Mouse (Mus musculus) heart, adult 18-20 months (tissue): ENCODE data around the gene Tmem265. TPM values are rescaled to one million over a fixed set of nuclear protein-coding genes. Genes with fewer than 3 reads are reported as not detected.
A peak's percentile ranks its signal among the peaks of the same experiment; 100 is the strongest.

ENCODE experiments used
- DNase-seq, 2 experiments: peaks; one replicate each; pipeline ENCODE4 v3.0.0; 2021 to 2022; ENCODE audit warnings: mixed read lengths in 1 of 2
- total RNA-seq, 2 experiments: library from RNA; stranded (reverse); gene quantifications; 2 replicates each; pipeline ENCODE4 v1.2.3; 2021

Tmem265 gene
- total RNA-seq, 2 experiments from 2014 or later = not detected

DNA sequence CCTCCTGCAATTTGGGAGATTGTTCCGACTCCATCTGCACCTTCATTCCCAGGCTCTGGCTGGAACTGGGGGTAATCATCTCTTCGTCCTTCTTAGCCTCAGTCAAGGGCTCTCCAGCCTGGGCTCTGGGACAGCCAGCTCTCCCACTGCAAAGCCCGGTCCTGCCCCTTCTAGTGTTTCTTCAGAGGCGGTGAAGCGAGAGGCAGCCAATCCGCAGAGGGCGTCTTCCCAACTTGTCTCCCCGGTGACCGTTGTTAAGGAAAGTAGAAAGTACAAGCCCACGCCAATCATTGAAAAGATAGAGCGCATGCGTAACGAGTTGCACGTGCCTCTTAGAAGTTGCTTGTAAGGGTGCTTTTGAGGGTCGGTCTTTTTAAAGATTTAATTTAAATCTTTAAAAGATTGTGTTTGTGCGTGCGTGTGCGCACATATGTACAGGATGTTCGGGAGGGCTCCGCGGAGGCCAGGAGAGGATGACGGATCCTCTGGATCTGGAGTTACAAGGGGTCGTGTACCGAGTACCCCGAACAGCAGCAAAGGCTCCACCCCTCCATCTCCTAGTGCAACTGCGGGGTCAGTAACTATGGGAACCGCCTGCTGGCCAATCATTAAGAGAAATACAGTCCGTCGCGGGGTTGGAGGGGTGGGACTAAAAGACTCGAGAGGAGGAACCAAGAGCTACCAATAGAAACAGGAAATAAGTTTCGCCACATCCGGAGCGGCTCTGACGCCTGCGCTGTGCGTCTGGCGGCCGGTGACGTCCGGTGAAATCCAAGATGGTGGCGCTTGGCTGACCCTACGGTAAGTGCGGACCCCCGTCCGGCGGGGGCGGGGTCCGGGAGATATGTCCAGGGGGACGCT is 27.1 kb downstream of the Tmem265 start, which contains the start of the genes Ccdc189 and Rnf40:
Ccdc189 (minus strand) TSS at position 585 of the 861 bp plus-strand sequence.
Rnf40 (plus strand) TSS at position 757 of the 861 bp plus-strand sequence.
- DNase-seq = peak; percentile 94 to 98

DNA sequence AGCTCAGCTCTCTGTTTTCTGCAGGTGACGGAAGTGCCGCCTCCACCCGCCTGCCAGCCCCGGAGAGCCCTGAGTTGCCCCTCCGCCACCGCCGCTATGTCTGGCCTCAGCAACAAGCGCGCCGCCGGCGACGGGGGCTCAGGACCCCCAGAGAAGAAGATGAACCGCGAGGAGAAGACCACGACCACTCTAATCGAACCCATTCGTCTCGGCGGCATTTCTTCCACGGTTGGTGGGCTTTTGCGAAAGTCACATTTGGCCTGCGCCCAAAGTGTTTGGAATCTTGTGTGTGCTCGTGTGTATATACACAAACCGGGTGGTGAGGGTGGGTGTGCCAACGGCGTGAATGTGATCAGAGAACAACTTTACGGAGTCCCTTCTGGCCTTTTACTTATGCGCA is 27.7 kb downstream of the Tmem265 start:
- no peak for DNase-seq

DNA sequence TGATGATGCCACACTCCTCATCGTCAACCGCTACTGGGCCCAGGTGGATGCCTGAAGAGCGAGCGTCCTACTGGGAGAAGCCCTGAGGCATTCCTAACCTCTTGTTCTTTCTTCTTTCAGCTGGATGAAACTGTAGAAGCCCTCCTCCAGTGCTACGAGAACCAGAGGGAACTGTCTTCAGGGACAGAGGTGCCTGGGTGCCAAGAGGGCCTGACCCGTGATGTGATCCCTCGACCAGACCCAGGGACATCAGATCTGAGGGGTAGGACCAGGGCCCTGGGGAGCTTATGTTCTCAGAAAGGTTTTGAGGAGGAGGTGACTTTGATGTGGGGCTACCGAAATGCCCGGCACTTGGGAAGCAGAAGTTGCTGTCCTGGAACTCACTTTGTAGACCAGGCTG is 28.4 kb downstream of the Tmem265 start:
- DNase-seq = no peak

DNA sequence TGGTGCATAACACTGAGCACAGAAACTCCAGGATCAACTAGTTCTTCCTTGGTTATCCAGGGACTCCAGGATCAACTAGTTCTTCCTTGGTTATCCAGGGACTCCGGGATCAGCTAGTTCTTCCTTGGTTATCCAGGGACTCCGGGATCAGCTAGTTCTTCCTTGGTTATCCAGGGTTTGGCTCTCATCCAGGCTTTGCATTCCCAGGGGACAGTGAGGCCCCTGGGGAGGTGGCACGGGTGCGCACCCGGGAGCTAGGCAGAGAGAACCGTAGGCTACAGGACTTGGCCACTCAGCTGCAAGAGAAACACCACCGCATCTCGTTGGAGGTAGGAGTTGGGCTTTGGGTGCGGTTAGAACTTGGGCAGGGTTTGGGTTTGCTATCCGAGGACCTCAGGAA is 29.9 kb downstream of the Tmem265 start:
- no peak for DNase-seq

DNA sequence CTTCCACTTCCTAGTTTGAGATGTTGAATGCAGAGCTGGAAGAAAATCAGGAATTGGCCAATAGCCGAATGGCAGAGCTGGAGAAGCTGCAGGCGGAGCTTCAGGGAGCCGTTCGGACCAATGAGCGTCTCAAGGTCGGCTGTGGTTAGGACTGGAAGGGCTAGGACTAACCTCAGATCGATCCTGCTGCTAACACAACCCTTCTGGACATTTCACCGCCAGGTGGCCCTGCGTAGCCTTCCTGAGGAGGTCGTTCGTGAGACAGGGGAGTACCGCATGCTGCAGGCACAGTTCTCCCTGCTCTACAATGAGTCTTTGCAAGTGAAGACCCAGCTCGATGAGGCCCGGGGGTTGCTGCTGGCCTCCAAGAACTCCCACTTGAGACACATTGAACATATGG is 31.4 kb downstream of the Tmem265 start:
- DNase-seq = no peak

DNA sequence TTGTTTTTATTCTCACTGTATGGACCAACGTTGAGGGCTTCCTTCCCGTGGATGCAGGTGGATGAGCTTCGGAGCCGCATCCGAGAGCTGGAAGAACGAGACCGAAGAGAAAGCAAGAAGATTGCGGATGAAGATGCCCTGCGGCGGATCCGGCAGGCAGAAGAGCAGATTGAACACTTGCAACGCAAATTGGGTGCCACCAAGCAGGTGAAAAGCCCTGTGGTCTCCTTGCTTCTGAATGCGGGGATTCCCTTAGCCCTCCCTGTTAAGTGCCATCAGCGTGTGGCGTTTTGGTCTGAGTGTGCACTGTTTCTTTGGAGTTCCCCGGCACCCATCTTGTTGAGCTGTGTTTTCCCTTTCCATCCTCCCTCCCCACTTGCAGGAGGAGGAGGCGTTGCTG is 35.6 kb downstream of the Tmem265 start:
- no peak for DNase-seq

DNA sequence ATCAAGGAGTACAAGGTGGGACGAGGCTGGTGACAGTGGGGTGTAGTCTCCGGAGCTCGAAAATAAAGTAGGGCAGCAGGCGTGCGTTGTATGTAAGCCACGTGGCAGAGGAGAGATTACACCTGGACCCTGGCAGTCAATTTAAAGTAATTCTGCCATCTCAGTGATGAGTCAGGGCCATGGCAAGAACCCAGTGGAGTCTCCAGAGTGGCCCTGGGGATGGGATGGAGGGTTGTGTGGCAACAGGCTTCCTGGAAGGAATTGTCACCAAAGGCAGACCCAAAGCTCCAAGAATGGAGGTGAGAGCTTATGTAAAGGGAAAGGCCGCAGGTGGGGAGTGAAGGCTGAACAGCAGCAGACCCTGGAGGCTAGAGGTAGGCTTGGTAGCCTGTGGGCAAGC is 39.4 kb downstream of the Tmem265 start:
- DNase-seq = no peak

DNA sequence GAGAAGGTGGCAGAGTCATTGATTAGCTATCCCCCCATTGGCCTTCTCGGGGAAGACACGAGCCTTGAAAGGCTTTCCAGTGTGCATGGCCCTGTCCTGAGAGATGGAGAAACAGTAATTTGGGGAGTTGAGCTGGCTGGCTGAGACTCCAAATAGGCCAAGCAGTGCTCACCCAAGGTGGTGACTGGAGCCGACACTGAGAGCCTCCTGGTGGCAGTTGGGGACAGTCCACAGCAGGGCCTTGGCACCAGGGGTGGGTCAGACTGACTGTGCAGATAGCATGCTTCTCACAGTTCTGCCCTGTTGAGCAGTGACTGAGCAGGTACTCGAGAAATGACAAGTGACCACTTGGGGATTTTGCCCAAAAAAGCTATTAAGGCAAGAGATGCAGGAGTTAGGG is 40.5 kb downstream of the Tmem265 start:
- no peak for DNase-seq

DNA sequence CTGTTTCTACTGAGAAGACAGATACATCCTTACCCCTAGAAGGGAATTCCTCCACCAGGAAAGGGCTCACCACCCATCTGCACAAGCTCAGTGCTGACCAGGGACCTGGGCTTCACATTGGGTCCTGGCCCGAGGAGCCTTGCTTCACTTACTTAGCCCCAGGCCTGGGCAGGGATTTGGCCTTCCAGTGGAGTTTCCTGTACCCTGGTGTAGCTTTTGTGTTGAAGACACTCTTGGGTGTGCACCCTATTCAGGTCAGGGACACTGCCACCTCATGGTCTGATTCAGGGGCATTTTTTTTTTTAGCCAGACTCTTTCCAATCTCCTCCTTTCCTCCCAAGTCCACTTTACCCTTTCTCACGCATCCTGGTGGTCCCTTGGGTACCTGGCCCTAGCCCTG is 41.7 kb downstream of the Tmem265 start:
- DNase-seq = no peak

DNA sequence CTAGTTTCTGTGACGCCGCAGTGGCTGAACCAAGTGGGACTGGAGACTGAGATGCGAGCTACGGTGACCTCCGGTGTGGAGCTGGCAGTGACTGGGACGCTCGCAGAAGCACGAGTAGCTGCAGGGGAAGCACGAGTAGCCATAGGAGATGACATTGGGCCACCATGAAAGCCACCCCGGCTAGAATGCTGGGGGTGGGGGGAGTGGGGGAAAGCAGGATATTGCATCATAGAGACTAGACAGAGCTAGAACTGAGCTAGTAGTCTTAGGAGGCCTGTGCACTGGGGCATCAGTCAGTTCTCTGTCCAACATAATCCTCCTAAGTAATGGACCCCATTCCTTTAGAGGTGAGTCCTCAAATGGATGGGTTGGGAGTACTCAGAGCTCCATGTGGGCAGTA is 43.1 kb downstream of the Tmem265 start:
- no peak for DNase-seq

DNA sequence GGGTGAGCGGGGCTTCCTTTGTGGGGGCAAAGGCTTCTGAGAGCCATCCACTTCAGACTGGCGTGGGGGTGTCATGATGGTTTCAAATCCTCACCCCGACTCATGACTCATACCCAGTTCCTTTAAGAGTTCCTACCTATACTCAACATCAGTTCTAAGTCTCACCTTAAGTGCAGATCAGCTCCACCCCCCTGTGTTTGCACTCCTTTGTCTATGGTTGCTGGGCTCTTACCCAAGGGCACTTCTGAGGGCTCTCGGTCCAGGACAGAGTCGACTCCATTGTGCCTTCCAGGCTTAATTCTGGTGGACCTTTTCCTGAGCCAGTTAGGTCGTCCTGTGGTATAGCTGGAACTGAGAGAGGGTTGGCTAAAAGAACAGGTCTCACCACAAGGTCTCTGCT is 46.0 kb downstream of the Tmem265 start:
- DNase-seq = no peak

DNA sequence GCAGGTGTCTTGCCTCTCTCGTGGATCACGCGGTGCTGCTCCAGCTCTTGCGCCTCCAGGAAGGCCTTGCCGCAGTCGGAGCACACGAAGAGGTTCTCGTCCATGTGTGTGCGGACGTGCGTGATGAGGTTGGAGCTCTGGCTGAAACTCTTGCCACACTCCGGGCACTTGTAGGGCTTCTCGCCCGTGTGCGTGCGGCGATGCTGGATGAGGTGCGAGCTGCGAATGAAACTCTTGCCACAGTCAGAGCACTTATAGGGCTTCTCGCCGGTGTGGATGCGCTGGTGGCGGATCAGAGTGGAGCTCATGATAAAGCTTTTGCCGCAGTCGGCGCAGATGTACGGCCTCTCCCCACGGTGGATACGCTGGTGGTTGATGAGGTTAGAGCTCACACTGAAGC is 49.8 kb downstream of the Tmem265 start:
- no peak for DNase-seq

DNA sequence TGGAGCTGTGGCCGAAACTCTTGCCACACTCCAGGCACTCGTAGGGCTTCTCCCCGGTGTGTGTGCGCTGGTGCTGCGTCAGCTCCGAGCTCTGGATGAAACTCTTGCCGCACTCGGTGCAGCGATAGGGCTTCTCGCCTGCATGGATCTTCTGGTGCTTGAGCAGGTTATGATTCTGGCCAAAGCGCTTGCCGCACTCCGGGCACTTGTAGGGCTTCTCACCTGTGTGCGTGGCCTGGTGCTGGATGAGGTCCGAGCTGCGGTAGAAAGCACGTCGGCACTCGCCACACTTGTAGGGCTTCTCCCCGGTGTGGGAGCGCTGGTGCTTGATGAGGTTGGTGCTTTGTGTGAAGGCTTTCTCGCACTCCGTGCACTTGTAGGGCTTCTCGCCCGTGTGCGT is 50.4 kb downstream of the Tmem265 start:
- DNase-seq = no peak

DNA sequence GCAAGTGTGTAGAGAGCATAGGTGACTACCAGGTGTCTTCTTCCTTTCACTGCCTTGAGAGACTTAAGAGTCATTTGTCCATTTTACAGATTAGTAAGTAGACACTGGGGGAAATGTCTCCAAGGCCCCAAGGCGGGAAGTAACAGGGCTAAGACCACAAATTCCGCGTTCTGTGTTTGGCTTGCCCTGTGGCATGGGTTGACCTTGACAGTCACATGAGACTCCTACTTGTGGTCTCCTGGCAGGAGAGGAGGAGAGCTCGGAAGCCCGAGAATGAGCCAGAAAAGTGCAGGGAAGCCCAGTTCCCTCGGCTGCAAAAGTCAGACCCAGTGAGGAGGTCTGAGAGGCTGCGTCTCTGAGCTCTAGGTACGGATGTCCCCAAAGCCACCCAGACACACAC is 52.3 kb downstream of the Tmem265 start:
- DNase-seq = no peak

DNA sequence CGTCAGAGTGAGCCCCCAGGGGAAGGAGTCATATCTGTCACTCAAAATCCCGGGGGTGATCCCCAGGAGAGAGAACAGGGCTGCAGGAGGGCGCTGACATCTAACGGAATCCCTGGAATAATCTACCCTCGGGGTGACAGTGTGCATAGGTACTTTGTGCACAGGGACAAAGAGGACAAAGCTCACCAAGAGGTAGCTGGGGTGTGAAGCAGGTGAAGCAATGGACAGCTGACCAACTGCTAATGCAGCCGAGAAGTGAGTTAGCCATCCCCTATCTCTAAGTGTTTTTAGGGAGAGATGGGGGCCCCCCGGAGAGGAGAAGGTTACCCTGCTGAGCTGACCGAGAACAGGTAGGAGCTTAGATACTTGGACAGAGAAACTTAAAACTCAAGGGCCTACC is 52.9 kb downstream of the Tmem265 start:
- peak in 1 of 2 experiments; percentile 30 for DNase-seq

DNA sequence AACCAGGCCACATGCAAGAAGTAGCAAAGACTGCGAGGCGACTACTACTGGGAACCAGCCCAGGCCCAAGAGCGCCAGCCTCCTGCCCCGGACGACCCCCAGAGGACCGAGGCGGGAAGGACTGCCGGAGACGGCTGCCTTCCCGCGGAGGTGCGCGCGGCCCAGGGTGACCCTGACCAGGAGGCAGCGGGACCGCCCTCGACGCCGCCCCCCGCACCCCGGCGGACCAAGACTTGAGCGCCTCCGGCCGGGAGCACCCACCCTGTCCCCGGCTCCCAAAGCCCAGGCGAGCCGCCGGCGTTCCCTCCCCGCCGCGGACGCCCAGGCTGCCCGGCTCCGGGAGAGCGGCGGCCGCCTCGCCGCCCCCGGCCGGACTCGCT is 53.3 kb downstream of the Tmem265 start:
- peak; percentile 63 to 65 for DNase-seq

DNA sequence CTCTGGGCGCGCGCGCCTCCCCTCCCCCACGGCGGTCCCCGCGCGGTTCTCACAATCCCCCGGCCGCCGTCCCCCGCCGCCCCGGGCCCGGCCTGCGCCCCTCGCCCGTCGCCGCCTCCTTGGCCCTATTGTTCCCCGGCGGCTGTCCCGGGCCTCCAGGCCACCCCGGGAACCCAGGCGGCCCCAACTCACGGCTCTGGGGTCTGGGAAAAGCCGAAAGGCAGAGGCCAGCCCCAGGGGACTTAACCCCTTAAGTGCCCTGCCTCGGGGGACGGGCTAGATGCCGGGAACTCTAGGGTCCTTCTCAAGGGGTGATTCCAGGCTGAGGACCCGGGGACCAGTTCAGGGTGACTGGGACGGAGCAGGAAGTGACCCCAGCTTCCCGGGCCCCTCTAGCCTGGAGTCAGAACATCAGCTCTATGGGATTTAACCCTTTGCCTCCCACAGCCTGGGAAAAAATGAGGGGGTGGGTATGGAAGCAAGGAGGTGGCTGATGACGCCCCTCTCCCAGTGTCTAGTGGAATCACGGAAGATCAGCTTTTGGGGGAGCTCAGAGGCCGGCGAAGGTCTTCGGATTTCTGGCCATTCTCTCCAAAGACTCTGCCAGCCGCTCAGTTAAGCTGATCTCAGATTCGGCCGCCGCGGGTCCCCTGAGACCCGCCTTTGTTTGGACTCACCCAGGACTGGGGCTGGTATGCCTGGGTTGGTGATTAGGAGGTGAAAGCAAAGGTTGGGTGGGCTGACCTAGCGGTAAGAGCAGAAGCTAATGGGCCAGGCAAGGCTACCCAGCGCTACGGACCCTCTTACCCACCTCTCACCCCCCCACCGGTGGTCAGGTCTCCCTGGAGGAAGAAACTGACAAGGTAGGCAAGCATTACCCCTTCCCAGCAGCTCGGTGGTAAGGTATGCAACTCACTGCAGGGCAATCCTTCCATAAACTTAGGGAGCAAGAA is 54.0 kb downstream of the Tmem265 start, which contains the start of gene Zfp629:
Zfp629 (minus strand) TSS at position 907 of the 953 bp plus-strand sequence.
- DNase-seq = peak; percentile 79 to 87

DNA sequence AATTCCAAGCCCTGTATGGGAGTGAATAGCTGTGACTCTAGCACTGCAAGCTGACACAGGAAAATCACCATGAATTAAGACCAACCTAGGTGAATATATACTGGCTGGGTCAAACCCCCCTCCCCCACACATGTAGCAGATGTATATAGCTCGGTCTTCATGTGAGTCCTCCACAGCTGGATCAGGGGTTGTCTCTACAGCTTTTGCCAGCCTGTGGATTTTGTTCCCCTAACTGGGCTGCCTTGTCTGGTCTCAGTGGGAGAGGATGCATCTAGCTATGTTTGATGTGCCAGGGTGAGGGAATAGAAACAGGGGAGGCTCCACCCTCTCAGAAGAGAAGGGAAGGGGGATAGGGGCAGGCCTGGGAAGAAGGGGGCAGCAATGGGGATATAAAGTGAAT is 55.1 kb downstream of the Tmem265 start:
- no peak for DNase-seq
